Mouse (Mus musculus) lung, adult 2 months (tissue): ENCODE results near the gene Ercc4.

Source experiments
- CTCF ChIP-seq: fragments of 200-500 bp; IDR thresholded peaks from 2 replicates; pipeline ENCODE4 v1.5.1; 2011; ENCODE audit warnings: mild to moderate bottlenecking, low read length, control low read depth; ENCODE audit not compliant: insufficient read depth
- POLR2A ChIP-seq: fragments of 200-500 bp; IDR thresholded peaks from 2 replicates; pipeline ENCODE4 v1.6.1; 2011; ENCODE audit warnings: low read depth, mild to moderate bottlenecking, control low read depth, low read length, borderline replicate concordance; ENCODE audit errors: extremely low read depth

DNA sequence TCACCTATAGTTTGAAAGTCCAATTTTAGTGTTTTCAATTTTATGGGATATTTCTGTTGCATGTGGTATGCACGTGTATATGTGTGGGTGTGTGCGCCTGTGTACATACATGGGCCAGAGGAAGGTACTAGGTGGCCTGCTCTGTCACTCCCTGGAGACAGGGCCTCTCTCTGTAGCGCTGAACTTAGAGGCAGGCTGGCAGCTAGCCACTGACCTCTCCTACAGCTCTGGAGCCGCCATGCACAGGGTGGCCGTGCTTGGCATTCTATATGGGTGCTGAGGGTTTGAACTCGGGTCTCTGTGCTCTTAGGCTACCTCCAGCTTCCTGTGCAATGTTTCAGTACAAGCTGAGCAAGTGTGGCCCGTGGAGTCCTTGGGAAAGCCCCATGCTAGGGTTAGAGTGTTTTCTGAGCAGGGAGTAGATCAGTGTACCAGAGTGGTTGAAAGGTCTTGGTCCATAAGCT, 8.5 kb downstream of the Ercc4 start:
- no peak for TF ChIP-seq POLR2A
- no peak for TF ChIP-seq CTCF
